Mouse (Mus musculus) gastrocnemius, adult 8-10 months (tissue): ENCODE measurements around the gene Pld1. TPM values are rescaled to one million over a fixed set of nuclear protein-coding genes. Genes with fewer than 3 reads are reported as not detected.

Experiments
- DNase-seq, 2 experiments: peaks; one replicate each; pipeline ENCODE4 v3.0.0; 2022; ENCODE audit warnings: low spot score in 2 of 2
- total RNA-seq, 4 experiments: library from RNA; stranded (reverse); gene quantifications; 2 replicates each; pipeline ENCODE4 v1.2.4; 2022

Pld1 gene
- total RNA-seq, result 1 to 10 TPM; 2.5 to 6.8 (median 3.7) TPM

GRCm38 (mm10) chr3:27938381-27939323, at the start of gene Pld1:
TSS of gene Pld1 (plus strand) at chr3:27938695.
- peak; percentile 86 to 89 for DNase-seq

- no peak for DNase-seq
Observed at GRCm38 (mm10) chr3:27896318-27896892, 42.1 kb upstream of the Pld1 start, which contains the start of gene Tmem212. TSS of gene Tmem212 (minus strand) at chr3:27896368.

DNA sequence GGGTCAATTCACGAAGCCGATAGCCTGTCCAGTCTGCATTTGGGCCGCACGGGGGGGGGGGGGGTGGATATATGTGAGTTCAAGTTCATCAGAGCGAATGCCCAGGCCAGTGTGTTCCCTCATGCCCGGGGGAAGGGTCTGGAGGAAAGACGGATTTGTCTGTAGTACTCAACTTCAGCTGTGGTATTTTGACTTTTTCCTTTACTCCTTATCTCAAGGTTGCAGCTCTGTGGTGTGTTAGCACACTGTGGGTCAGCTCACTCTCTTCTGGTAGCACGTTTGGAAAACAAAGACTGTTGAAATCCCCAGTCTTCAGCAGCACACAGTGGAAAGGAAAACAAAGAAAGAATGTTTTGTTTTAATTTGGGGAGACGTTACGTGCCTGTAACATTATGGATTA, 40.3 kb upstream of the Pld1 start:
- DNase-seq, result no peak

DNA sequence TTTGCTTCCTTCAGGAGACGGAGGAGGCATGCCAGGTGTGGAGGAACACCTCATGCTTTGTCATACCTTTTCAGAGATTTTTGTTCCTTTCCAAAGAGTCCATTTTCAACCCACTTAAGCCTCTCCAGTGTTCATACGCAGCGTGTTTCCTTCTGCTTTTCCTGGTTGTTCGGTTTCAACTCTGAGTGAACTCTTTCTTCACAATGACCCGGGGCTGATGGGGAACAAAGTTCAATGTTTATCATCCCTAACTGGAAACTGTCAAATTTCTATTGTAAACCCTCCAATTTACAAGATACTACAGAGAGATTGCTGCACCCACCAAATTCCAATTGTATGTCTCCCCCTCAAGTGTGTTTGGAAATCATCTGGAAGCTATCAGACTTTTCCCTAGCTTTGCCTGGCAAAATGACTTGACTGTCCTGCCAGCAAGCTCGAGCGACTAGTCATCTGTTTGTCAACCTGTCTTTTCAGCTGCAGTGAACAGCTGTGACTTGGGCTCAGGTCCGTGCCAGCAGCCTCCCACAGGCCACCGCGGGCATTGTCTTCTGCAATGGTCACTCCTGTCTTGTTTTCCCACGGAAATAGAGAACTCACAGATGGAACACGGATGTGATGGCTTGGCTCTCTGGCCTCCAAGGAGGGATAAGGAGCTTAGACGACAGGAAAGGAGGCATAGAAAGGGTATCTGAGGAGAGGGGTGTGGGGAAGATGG, 39.3 kb upstream of the Pld1 start:
- peak; percentile 39 to 65 for DNase-seq

- DNase-seq, result no peak
Observed at GRCm38 (mm10) chr3:27901846-27902245, 36.6 kb upstream of the Pld1 start.

DNA sequence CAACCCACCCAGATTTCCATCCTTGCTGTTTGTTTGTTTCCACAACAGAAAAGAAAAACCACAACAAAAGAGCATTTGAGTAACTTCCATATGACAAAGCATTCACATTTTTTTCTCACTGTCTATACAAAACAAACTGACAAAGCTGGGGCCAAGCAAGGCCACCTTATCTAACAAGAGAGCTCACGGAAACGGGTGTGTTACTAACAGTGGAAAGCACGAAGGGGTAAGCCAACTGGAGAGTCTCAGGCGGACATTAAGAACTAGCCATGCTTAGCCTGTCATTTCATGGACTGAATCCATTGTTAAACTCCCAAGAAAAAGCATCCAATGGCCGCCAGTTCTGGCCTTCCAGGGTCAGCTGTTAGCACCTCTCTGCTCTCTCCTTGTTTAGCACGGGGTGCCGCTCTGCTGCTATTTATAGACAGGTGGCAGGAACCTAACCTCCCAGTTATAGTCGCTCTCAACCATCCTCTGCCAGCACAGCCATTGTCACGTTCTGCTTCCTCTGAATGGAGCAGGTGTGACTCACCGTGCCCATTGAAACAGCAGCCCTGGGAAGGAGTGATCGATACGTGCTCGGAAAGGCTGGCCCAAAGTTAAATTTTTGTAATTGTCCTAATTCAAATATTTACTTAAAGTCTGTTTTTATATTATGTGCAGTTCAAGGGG, 33.7 kb upstream of the Pld1 start:
- DNase-seq, result no peak

- no peak for DNase-seq
Observed at GRCm38 (mm10) chr3:27906647-27907209, 31.8 kb upstream of the Pld1 start.

- no peak for DNase-seq
Observed at GRCm38 (mm10) chr3:27907301-27907700, 31.2 kb upstream of the Pld1 start.

DNA sequence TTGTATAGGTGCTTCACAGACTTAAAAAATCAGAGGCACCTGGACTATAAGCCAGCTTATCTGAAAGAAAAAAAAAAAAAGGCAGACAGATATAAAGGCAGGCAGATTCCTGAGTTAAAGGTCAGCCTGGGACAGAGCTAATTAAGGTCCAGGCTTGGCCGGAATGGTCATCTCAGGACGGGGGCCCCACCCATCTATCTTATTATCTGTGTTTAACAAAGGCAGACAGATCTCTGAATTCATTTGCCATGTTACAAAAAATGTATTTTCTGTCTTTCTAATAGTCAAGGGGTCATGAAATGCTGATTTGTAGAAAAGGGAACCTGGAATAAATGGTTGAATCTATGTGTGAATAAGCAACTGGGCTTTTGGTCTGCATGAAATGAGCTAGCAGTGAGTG, 30.2 kb upstream of the Pld1 start:
- no peak for DNase-seq

DNA sequence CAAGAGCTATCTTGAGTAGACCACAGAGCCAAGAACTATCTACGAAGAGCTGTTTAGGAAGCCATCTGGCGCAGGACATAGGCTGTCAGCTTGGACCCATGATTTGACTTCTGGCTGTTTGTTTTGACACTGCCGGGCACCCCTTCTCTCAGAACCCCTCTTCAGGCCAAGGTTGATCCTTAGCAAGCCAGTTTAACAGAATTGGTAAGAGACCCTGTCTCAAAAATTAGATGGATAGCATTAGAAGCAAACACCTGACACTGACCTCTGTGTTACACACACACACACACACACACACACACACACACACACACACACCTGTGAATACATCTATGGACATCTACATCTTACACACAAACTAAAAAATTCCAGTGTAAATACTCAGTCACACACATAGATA, 29.5 kb upstream of the Pld1 start:
- DNase-seq, result no peak

- no peak for DNase-seq
Observed at GRCm38 (mm10) chr3:27918656-27919436, 19.6 kb upstream of the Pld1 start.

DNA sequence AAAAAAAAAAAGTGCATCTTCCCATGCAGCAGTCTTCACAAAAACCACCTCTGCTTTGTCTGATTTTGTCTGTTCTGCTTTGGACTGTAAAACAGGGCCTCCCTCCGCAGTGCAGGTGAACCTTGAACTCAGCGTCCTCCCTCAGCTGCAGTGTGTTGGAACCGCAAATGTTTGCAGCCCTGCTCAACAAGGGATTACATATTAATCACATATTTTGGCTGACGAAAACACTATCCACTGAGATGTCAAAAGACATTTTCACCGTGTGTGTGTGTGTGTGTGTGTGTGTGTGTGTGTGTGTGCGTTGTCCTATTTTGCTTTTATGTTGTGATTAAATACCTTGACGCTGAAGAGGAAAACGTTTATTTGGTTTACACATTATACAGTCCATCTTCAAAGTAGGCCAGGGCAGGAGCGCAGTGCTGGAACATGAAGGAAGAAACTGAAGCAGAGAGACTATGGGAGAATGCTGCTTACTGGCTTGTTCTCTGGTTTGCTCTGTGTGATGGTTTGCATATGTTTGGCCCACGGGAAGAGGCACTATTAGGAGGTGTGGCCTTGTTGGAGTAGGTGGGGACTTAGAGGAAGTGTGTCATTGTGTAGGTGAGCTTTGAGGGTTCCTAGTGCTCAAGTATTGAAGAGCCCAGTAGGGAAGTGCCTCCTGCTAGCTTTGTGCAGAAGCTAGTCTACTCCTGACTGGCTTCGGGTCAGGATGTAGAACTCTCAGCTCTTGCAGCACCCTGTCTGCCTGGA, 17.1 kb upstream of the Pld1 start:
- no peak for DNase-seq

DNA sequence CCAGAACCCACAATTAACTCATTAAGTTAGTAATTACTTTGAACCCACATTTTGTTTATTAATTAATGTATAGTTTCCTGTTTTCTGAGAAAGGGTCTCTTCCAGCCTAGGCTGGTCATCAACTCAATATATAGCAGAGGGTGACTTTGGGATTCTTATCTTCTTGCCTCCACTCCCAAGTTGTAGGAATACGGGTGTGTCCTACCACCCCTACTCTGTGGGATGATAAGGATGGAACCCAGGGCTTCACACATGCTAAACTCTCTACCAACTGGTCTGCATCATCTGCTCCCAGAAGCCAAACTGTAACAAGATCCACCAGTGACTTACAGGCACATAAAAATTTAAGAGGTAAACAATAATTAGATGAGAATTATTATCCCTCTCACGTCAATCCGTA, 14.5 kb upstream of the Pld1 start:
- no peak for DNase-seq

- DNase-seq, result no peak
Observed at GRCm38 (mm10) chr3:27929219-27929618, 9.3 kb upstream of the Pld1 start.

GRCm38 (mm10) chr3:27932391-27932790, 6.1 kb upstream of the Pld1 start:
- DNase-seq, result no peak

DNA sequence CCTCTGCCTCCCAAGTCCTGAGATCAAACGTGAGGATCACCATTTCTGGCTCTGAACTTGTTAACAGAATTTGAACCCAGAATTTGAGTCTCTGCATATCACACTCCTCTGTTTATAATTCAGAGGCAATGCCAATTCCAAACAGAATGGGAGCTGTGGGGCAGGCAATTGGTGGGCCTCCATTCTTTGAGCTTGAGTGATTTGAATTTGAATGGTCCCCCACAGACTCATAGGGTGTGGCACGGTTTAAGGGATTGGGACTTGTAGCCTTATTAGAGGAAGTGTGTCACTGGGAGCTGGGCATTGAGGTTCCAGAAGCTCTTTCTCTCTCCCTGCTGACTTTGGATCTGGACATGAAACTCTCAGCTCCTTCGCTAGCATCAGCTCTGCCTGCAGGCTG, 2.9 kb upstream of the Pld1 start:
- DNase-seq, result no peak

- no peak for DNase-seq
Observed at GRCm38 (mm10) chr3:27936731-27937130, 1.8 kb upstream of the Pld1 start.

DNA sequence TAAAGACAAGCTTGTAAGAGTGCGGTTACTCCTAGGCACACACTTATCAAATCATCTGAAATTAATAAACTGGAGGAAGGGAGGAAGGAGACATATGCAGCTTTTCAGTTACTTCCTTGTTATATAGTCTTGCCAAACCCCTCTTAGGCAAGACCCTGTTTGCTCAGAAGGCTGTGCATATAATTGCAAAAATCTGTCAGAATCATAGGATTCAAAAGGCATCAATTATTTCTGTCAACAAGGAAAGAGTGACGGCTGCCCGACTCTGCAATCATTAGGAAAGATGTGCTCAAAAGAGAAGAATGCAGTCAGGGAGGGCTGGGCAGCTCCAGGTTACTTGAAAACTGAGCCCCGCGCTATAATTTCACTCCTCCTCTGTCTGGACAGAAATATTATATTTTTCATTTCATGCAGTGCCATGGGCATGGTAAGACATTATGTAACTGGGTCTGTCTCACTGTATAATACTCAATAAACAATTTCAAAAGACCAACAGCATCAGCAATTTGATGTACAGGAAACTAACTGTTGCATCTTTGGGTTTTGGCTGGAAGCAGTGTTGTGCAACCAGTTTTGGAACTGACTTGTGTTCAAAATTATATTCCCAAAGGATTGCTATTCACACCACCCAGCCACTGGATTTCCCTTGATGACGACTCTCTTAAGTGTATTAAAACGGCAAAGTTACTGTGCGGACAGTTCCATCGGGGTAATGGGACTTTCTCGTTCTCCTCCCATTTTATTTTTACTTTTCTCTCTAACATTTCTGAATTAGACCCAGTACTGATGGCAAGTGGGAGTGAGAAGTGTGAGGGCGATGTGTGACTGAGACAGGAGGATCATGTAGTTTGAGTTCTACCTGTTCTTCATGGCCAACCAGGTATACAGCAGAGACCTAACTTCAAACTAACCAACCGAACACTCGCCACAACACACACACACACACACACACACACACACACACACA, 1.1 kb upstream of the Pld1 start:
- no peak for DNase-seq

DNA sequence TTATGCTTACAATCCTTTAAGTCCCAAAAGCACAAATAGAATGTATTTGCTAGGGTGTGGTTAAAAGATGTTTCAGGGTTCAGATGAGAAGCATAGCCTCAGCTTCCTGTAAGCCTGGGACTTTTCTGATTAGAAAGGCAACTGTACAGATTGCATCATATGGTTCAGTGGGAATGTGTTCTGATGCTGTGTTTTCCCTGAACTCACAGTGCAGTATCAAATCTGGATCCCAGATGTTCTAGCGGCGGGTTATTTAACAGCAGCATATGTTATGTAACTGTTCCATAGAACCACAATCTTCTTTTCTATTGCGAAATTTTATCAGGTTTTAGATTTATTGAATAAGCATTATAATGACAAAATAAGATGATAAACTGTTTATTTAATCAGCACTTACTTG, 3.1 kb downstream of the Pld1 start:
- no peak for DNase-seq
